Mouse (Mus musculus): ENCODE measurements at regions not wholly inside any gene's neighbourhood (a gene's known extent, or its start where the extent isn't known, plus 50 kb on each side); places are given as distances from the start of the nearest gene placed in this dataset.

DNA sequence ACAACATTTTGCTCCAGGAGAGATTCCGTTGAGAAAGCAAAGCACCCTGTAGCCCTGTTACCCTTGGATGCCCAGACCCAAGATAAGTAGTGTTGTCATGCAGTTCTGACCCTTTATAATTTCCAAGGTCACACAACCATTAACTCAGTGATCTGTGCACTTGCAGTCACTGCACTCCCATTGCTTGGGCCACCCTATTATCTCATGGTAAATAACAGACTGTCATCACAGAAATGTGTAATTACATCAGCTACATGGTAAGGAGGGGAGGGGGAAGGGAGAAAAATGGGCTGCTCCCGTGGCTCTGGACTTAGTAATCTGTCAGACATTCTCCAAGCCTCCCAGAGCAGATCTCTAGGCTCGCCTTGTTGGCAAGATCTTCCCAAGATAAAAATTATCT is 93.8 kb upstream of the Cd180 start:
- H3K27me3 ChIP-seq = no peaks in the 10 kb centered on the region

DNA sequence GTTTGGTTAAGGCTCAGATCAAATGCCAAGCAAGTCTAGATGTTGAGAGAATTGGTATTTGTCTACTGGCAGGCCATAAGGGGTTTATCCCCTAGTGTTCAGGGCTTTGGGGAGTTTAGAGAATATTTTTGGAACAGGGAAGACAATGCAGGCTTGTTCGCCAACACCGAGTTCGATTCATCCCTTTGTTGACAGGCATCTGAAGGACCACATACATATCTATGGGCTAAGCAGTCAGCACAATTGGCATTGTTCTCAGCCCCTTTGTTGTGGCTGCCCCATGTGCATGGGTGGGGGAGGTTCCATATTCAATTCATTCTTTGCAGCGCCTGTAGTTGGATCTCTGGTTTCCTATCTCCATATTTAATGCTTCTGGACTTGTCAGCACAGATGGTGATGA is 93.3 kb upstream of the Cd180 start:
- no peak for TF ChIP-seq CTCF (IDR thresholded peaks at IDR 0.05)
- no peaks in the 10 kb centered on the region for H3K27me3 ChIP-seq
- ChIA-PET CTCF (no interaction called here), POLR2A (no interaction called here)
- in situ Hi-C loops (cut with MboI; ENCODE audit: low pct_unique_long_range_greater_than_20kb) = no loop called here
- ATAC-seq (no peak), DNase-seq (ENCODE audit: low read depth, low spot score) (no peak)

More for the DNA sequence above, 93.8 kb upstream of the Cd180 start:
- POLR2A ChIA-PET = no interaction called here
- TF ChIP-seq CTCF (IDR thresholded peaks at IDR 0.05) = no peak
- DNase-seq (ENCODE audit: low read depth, low spot score) (no peak), ATAC-seq (no peak)
- CTCF ChIA-PET = no interaction called here
- in situ Hi-C loops (cut with MboI; ENCODE audit: low pct_unique_long_range_greater_than_20kb) = no loop called here

DNA sequence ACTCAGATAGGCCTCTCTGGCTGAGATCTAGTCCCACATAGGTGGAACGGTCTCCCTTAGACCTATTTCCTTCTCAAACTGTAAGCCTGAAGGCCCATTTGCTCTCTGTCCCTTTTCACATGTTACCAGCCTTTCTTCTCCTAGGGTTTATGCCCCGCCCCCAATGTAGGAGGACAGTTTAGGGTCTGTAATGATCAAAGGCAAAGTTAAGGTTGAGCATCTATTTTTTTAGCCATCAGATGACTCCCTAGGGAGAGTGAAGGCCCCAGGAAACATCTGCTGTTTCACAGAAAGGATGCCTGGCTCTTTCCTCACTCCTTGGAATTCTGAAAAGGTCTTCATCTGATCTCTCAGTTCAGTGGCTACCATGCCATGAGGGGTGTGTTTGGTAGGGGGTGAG is 68.9 kb upstream of the Cd180 start:
- CTCF ChIA-PET = interaction anchor here (1.0 kb wide), 1 partner anchor 37 kb away, joined by 3 read pairs; no protein-coding TSS in a partner anchor
- no peak for ATAC-seq
- H3K27me3 ChIP-seq = no peaks in the 10 kb centered on the region
- in situ Hi-C loops (cut with MboI; ENCODE audit: low pct_unique_long_range_greater_than_20kb) = no loop called here
- TF ChIP-seq CTCF (IDR thresholded peaks at IDR 0.05) = no peak
- no peak for DNase-seq (ENCODE audit: low read depth, low spot score)
- POLR2A ChIA-PET = no interaction called here

DNA sequence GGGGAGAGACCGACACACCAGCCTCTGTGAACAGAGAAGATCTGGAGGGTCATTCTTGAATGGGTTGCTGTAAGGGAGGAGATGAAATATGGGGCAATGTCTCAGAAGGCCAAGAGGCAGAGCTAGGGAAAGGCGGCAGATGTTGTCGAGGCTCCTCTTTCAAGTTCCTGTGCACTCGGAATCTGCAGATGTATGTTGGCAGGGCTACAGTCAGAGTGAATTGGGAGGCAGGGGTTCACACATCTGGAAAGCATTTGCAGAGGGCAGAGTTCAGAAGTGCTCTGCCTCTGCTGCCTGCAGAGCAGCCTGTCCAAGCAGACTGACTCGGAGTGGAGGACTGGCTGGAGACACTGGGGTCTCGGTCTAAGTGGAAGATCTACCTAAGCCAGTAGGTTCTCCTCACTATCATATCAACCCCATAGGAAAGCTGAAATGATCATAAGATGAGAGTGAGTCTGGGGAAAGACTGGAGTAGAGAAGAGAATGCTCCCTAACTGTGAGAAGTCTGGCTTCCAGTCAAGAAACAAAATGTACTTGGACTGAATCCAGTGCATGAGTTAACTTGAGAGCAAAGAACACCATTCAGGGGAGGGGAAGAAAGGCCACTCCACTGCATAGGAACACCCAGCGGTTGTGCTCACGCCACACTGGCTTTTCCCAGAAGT is 68.1 kb upstream of the Cd180 start:
- DNase-seq (ENCODE audit: low read depth, low spot score) = no peak
- CTCF ChIA-PET = interaction anchor here (1.0 kb wide), 1 partner anchor 38 kb away, joined by 3 read pairs; no protein-coding TSS in a partner anchor
- POLR2A ChIA-PET = no interaction called here
- no peak for ATAC-seq
- in situ Hi-C loops (cut with MboI; ENCODE audit: low pct_unique_long_range_greater_than_20kb) = no loop called here
- TF ChIP-seq CTCF (IDR thresholded peaks at IDR 0.05) = no peak
- H3K27me3 ChIP-seq = no peaks in the 10 kb centered on the region

DNA sequence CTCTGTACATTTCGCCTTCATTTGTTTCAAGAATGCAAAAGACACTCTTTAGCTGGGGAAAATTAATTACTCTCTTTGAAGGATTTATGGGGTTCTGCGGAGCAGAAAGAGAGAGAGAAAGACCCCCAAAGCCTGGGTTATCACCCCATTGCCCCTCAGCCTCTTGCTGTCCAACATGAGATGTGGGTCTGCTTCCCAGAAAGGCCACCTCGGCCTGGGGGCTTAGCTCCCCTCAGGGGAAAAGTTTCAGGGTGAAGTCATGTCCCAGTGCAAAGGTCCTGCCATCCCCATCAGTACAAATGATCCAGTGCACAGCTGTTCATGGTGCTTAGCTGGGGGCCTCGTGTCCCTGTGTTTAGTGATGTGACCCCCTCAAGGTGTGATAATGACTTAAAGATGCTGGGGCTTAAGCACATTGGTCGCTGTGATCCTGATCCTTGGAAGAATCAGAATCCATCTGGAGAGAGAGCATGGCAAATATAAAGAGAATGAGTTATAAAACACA is 67.5 kb upstream of the Cd180 start:
- POLR2A ChIA-PET = interaction anchor here (0.6 kb wide), 1 partner anchor 345 kb away, joined by 3 read pairs; no protein-coding TSS in a partner anchor
- no peaks in the 10 kb centered on the region for H3K27me3 ChIP-seq
- no peak for ATAC-seq

DNA sequence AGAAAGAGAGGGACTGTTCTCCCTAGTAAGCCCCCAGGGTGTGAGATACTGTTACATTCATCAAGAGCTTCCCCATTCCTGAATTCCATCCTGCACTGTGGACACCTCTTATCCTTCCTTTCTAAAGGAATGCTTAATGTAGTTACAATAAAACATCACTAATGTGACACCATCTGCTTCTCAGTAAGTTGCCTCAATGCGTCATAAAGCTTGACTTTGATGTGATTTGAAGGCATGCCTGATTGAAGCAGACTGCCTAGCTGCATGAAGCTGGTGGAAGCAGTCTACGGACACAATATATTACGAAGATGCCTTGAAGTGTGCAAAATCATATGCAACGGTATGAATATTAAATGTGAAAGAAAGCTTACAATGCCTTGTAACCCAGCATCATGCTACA is 65.6 kb upstream of the Cd180 start:
- ChIA-PET POLR2A (no interaction called here), CTCF (no interaction called here)
- TF ChIP-seq CTCF (IDR thresholded peaks at IDR 0.05) = no peak
- in situ Hi-C loops (cut with MboI; ENCODE audit: low pct_unique_long_range_greater_than_20kb) = no loop called here
- ATAC-seq = no peak
- no peaks in the 10 kb centered on the region for H3K27me3 ChIP-seq
- no peak for DNase-seq (ENCODE audit: low read depth, low spot score)

More for the DNA sequence above, 67.5 kb upstream of the Cd180 start:
- no peak for TF ChIP-seq CTCF (IDR thresholded peaks at IDR 0.05)
- DNase-seq (ENCODE audit: low read depth, low spot score) = no peak
- CTCF ChIA-PET = no interaction called here
- in situ Hi-C loops (cut with MboI; ENCODE audit: low pct_unique_long_range_greater_than_20kb) = no loop called here

DNA sequence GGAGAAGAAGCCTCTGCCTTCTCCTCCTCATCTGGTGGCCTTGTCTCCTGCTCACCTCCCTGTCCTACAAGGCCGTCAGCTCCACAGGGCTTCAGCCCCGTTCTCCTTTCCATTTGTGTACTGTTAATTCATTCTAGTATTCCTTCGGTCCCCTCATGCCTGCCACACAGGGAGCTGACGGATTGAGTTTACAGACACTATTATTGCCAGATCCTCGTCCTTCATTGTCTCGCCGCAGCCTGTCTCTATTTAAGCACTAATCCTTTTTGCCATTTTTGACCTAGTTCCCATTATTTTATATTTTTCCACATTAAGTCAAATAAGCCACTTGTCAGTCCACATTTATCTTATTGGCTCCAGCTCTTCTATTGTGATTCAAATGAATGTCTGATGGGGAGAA is 64.2 kb upstream of the Cd180 start:
- in situ Hi-C loops (cut with MboI; ENCODE audit: low pct_unique_long_range_greater_than_20kb) = no loop called here
- TF ChIP-seq CTCF (IDR thresholded peaks at IDR 0.05) = no peak
- ChIA-PET POLR2A (no interaction called here), CTCF (no interaction called here)
- DNase-seq (ENCODE audit: low read depth, low spot score) (no peak), ATAC-seq (no peak)
- H3K27me3 ChIP-seq = no peaks in the 10 kb centered on the region

DNA sequence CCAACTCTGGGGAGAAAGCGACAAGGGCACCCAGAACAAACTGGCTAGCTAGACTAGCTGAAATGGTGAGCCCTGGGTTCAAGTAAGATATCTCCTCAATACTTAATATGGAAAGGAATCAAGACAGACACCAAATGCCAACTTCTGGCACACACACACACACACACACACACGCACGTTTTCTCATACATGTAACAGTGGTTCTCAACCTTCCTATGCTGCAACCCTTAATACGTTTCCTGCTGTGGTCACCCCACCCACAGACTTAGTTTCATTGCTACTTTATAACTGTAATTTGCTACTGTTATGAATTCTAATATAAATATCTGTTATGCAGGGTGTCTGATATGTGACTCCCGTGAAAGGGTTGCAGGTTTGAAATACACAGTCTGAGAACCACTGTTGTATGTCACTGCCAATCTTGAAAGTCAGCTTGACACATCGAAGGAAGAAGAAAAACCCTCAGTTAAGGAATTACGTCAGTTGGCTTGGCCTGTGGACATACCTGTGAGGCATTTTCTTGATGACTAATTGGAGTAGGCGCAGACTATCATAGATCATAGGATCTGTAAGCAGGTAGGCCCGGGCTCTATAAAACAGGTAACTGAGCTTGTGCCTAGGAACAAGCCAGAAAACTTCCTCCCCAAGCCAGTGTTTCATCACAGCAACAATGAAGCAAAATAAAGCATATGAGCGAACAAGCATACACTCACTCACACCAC is 59.0 kb upstream of the Cd180 start:
- no peak for TF ChIP-seq CTCF (IDR thresholded peaks at IDR 0.05)
- CTCF ChIA-PET = interaction anchor here (0.7 to 1.6 kb wide), 2 partner anchors 30 to 611 kb away, joined by 3 to 4 read pairs; no protein-coding TSS in a partner anchor
- in situ Hi-C loops (cut with MboI; ENCODE audit: low pct_unique_long_range_greater_than_20kb) = no loop called here
- POLR2A ChIA-PET = interaction anchor here (0.6 kb wide), 1 partner anchor 11 kb away, joined by 3 read pairs; no protein-coding TSS in a partner anchor
- no peaks in the 10 kb centered on the region for H3K27me3 ChIP-seq
- no peak for DNase-seq (ENCODE audit: low read depth, low spot score)
- ATAC-seq = no peak

DNA sequence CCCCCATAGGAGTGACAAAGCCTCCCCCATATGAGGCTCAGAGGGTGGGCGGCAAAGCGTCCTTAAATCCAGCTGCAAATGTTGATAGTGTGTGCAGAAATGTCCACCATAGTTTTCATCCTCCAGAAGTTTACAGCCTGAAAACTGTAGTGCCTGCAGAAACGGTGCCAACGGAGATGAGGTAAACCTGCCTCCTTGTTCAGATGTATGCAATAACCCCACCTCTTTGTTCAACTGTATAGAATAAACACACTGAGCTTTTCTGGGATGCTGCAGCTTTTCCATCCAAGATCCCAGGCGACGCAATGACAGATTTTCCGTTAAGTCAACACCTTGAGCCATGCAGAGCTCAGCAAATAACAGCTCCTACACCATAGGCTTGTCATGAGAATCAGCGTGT is 57.3 kb upstream of the Cd180 start:
- ChIA-PET POLR2A (no interaction called here), CTCF (no interaction called here)
- no peak for DNase-seq (ENCODE audit: low read depth, low spot score)
- no peak for TF ChIP-seq CTCF (IDR thresholded peaks at IDR 0.05)
- in situ Hi-C loops (cut with MboI; ENCODE audit: low pct_unique_long_range_greater_than_20kb) = no loop called here
- H3K27me3 ChIP-seq = no peaks in the 10 kb centered on the region
- no peak for ATAC-seq

DNA sequence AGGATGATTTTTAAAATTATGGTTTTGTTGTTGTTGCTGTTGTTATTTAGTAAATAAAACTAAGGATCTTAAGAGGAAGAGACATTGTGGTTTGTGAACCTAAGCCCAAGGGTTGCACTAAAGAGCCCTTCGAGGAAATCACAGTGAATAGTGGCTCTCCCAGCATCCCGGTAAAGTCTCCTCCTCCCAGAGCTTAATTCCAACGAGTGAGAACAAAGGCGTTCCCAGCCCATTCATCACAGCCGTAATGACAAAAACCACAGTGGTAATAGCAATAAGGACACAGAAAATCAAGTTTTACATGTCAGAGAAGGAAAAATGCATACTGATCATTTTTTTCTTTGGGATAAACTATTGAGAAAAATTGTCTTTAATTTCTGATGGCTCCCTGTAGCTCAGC is 56.3 kb upstream of the Cd180 start:
- H3K27me3 ChIP-seq = no peaks in the 10 kb centered on the region
- no peak for DNase-seq (ENCODE audit: low read depth, low spot score)
- POLR2A ChIA-PET = no interaction called here
- CTCF ChIA-PET = no interaction called here
- in situ Hi-C loops (cut with MboI; ENCODE audit: low pct_unique_long_range_greater_than_20kb) = no loop called here
- no peak for ATAC-seq
- TF ChIP-seq CTCF (IDR thresholded peaks at IDR 0.05) = no peak

DNA sequence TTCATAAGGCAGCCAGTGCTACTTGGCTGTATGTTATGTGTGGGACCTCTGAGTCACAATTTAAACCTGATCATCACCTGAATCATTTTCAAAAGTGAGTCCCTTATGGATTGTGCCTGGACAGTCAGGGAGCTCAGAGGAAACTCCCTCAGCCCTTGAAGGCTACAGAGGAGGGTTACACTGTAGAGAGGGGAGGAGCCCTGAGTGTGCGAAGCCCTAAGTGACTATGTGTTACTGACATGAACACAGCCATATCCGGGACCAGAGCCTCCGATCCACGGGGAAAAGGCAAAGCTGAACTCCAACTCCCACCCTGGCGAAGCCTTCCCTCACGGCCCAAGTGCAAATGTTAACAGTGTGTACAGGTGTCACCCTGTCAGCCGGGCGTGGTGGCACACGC is 53.7 kb upstream of the Cd180 start:
- ChIA-PET POLR2A (no interaction called here), CTCF (no interaction called here)
- TF ChIP-seq CTCF (IDR thresholded peaks at IDR 0.05) = no peak
- DNase-seq (ENCODE audit: low read depth, low spot score) = no peak
- no peaks in the 10 kb centered on the region for H3K27me3 ChIP-seq
- ATAC-seq = no peak
- in situ Hi-C loops (cut with MboI; ENCODE audit: low pct_unique_long_range_greater_than_20kb) = loop anchor here (10.0 kb wide), 3 partner anchors 405 to 905 kb away; partner anchors contain the start of gene Pik3r1

Measured in Patski (cell line).